Mouse (Mus musculus) naive thymus-derived CD4-positive, alpha-beta T cell, adult 2 months (primary cell): ENCODE measurements around the gene Gcn1l1.
"Not testable (repeated sequence)": the region's sequence is repeated elsewhere in the genome, so short reads cannot be mapped to it uniquely, and the experiment has no call there.

Source experiments
- DNase-seq: peaks from one replicate; pipeline ENCODE4 v3.0.0-alpha.2; 2011; ENCODE audit warnings: low read depth

Gcn1l1 gene

DNA sequence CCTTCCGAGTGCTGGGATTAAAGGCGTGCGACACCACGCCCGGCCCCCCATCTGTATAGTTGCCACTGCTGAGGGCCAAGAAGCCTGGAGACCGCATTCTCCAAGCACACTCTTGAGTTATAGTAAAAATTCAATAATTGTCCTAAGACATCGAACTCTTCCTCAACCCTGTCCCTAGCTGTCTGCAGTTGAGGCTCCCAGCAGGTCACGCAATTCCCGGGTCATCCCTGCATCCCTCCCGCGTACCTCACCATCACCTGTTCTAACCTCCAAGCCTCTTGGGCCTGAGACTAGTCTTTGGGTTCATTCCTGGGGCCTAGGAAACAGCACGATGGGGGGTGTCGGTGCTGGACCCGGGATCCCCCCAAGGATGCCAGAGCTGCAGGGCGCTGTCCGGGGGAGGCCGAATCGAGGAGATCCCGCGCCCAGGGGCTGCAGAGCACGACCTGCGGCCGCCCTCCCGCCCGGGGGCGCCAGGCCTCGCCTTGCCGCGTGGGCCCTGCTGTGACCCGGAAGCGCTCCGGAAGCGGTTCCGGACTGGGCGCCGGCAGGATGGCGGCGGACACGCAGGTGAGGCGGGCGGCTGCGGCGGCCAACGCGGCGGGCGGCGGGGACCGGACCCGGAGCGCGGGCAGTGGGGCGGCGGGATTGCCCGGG lies at the start of gene Gcn1l1:
Gene Gcn1l1, plus strand, starts transcription at position 518 of the 657 bp plus-strand sequence.
- DNase-seq = peak; percentile 73

- DNase-seq = peak; percentile 70
Measured at GRCm38 (mm10) chr5:115516081-115516907, 48.8 kb upstream of the Gcn1l1 start.

- peak; percentile 46 for DNase-seq
Measured at GRCm38 (mm10) chr5:115516908-115517307, 48.1 kb upstream of the Gcn1l1 start.

GRCm38 (mm10) chr5:115517501-115517900 lies 47.6 kb upstream of the Gcn1l1 start:
- peak; percentile 53 for DNase-seq

- DNase-seq = not testable (repeated sequence)
Measured at GRCm38 (mm10) chr5:115518214-115518613, 46.8 kb upstream of the Gcn1l1 start.

DNA sequence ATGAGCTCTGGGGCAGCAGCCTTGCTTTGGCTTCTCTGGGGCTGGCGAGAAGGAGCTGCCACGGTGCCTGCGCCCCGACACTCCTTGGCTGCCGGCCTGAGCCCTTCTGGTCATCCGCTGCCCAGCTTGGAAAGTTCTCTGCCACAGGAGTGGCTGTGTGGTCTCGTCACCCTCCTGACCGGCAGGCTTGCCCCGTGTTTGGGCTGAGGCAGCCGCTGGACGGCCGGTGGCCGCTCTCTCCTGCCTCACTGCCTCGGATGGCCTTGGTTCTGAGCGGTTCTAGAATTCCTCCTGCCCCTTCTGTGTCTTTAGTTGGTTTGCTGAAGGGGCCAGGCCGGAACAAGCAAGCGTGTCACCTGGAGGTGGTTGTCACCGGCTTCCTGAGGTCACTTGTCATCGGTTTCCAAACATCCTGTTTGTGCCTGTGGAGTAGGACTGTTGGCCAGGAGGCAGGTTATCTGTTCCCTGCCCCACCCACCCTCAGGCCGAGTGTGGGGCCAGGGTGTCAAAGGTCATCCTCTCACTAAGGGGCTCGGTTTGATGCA lies 44.7 kb upstream of the Gcn1l1 start:
- no peak for DNase-seq

DNA sequence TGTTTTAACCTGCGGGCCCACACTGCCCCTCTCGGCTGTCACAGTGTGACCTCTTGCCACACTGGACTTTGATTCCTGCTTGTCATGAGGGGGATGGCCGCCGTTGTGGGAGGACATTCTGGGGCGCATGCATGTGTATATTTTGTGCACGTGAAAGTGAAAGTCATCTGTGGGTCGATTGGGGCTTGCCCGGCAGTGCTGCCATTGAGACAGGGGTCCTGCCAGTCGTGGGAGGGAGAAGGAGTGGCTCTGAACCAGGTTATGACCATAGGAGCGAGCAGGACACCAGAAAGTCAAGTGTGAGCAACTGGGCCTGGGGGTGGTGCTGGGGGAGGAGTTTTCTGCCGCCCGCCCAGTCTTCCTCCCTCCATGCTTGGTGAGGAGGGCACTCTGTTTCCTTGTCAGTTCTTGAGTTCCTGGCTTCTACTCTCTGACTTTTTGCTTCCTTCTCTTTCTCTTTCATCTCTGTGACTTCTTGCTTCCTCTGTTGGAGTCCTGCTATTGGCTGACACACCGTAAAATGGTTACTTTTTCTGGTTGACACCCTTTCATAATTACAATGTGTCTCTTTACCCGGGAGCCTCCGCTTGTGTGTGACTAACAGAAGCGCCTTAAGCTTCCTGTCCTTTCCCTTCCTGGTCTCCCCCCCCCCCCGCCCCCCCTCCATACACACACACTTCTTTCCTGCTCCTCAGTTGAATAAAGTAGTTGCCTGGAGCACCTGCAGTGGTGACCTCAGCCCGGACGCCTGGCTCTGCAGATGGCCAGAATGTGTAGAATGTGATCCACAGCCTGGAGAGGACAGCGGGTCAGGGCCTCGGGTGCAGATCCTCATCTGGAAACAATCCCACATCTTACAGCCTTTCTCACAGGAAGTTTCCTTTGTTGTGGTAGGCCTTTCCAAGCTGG lies 43.2 kb upstream of the Gcn1l1 start:
- DNase-seq = peak; percentile 85

- no peak for DNase-seq
Measured at GRCm38 (mm10) chr5:115522531-115522930, 42.5 kb upstream of the Gcn1l1 start.

GRCm38 (mm10) chr5:115522981-115523499 lies 42.0 kb upstream of the Gcn1l1 start:
- no peak for DNase-seq

DNA sequence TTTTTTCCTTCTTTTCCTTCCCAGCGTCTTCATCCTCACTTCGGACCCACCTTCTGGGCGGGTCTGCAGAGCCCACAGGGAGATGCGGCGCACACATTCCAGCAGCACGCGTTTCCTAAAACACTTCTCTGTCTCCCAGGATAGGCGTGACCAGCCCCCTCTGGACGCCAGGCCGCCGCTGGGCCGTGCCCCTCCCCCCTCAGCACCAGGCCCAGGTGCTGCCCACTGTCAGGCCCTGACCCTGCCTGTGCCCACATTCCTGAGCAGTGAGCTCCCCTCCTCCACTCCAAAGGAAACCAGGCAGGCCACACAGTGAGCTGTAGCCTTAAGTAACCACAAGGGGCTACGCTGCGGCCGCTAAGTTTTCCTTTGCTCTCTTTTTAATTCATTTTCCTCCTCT lies 41.1 kb upstream of the Gcn1l1 start:
- no peak for DNase-seq

DNA sequence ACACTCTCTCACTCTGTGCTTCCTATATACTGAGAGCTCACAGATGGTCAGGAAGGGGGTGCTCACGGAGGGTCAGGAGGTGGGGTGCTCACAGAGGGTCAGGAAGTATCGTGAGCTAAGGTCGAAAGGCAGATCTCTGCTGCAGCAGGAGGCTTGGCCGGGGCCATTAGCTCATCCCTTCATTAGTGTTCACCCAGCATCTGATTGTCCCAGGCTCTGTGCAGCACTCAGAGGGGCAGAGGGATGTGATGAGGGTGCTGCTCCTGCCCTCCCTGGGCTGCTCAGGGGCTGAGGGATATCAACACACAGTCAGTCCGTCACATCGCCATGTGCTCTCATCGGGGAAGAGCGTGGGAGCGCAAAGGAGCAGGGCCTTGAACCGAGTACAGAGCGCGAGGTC lies 40.6 kb upstream of the Gcn1l1 start:
- no peak for DNase-seq

DNA sequence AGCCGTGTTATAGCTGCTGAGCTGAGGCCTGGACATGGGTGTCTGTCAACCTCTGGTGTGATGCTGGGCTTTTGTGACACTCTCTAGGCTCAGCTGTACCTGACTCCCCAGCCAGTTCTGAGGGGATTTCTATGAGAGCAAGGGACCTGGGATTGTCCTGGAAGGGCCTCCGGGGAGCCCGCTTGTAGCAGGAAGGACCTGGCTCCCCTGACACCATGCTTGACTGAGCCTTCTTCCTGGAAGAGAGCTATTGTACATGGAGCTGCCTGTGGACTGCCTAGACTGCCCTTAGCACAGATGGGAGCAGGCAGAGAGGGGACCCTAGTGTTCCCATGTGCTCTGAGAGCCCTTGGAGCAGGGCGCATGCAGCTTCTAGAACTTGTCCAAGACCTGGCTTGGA lies 39.6 kb upstream of the Gcn1l1 start:
- DNase-seq = no peak

DNA sequence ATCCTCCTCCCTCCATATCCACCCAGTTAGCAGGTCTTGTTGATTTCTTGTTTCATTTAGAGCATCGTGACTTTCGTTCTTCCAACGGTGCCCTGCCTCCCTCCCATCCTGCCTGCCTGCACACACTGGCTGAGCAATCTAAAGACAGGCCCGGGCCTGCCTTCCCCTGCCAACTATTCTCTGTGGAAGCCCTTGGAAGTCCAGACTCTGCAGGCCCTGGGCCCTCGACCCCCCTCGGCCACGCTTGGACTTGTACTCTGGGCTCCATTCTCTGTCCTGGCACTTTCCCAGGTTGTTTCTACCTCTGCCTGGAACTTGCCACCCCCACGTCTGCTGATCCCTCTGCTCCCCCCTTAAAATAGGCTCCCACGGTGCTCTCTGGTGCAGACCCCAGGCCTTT lies 39.1 kb upstream of the Gcn1l1 start:
- DNase-seq = no peak

- no peak for DNase-seq
Measured at GRCm38 (mm10) chr5:115526456-115527202, 38.4 kb upstream of the Gcn1l1 start.

DNA sequence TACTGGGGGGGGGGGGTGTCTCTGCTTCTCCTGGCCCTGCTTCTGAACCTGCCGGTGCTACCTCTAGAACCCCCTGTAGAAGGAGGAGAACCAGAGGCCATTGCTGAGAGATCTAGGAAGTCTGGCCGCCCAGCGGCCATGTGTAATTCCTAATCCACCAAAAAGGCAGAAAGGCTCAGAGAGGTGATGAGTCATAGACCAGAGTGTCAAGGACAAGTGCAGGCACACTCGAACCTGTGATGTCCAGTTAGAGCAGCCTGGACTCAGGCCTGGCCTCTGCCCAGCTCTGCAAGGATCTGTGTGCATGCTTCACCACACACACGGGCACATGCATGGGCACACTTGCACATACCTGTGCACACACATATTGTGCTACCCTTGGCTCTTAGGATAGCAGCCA lies 36.9 kb upstream of the Gcn1l1 start:
- DNase-seq = no peak

- no peak for DNase-seq
Measured at GRCm38 (mm10) chr5:115529364-115529741, 35.7 kb upstream of the Gcn1l1 start.

GRCm38 (mm10) chr5:115529742-115530446 lies 35.2 kb upstream of the Gcn1l1 start:
- DNase-seq = no peak

- DNase-seq = peak; percentile 45
Measured at GRCm38 (mm10) chr5:115530447-115530809, 34.6 kb upstream of the Gcn1l1 start.

- peak; percentile 54 for DNase-seq
Measured at GRCm38 (mm10) chr5:115531671-115532270, 33.3 kb upstream of the Gcn1l1 start.

DNA sequence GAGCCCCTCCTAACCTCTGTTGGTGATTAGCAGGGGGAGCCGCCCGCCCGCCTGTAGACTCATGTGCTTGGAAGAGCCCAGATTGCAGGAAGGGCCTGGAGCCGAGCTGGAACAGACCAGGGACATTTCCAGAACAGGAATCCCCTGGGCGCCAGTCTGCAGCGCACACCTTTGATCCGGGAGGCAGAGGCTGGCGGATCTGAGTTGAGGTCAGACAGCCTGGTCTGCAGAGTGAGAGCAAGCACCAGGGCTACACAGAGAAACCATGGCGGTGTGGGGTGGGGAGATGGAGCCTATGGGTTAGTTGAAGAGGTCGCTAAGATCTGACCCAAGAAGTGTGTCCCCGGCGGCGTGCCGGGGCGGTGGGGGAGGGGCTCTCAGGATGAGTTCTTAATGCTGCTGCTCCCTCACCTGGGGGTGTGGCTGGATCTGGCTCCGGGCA lies 30.7 kb upstream of the Gcn1l1 start:
- DNase-seq = peak; percentile 45
